Mouse (Mus musculus) C2C12 (cell line): ENCODE measurements around the gene Rps6ka5.

ENCODE experiments used
- CTCF ChIP-seq: IDR thresholded peaks from one replicate; pipeline ENCODE4 v1.5.1; 2011; ENCODE audit not compliant: control insufficient read depth, insufficient read depth, insufficient read length
- FOSL1 ChIP-seq: IDR thresholded peaks from one replicate; pipeline ENCODE4 v1.8.0; 2011; ENCODE audit warnings: mild to moderate bottlenecking, low read length; ENCODE audit not compliant: poor library complexity, insufficient read depth, severe bottlenecking
- MAX ChIP-seq: IDR thresholded peaks from one replicate; pipeline ENCODE4 v1.6.1; 2011; ENCODE audit warnings: mild to moderate bottlenecking, control low read depth

- TF ChIP-seq CTCF, result no peak
- TF ChIP-seq MAX, result no peak
- TF ChIP-seq FOSL1, result no peak
Observed at GRCm38 (mm10) chr12:100578291-100578690, 148.5 kb downstream of the Rps6ka5 start.
